Mouse (Mus musculus): Measurements from ENCODE around the gene Oaz1.

DNA sequence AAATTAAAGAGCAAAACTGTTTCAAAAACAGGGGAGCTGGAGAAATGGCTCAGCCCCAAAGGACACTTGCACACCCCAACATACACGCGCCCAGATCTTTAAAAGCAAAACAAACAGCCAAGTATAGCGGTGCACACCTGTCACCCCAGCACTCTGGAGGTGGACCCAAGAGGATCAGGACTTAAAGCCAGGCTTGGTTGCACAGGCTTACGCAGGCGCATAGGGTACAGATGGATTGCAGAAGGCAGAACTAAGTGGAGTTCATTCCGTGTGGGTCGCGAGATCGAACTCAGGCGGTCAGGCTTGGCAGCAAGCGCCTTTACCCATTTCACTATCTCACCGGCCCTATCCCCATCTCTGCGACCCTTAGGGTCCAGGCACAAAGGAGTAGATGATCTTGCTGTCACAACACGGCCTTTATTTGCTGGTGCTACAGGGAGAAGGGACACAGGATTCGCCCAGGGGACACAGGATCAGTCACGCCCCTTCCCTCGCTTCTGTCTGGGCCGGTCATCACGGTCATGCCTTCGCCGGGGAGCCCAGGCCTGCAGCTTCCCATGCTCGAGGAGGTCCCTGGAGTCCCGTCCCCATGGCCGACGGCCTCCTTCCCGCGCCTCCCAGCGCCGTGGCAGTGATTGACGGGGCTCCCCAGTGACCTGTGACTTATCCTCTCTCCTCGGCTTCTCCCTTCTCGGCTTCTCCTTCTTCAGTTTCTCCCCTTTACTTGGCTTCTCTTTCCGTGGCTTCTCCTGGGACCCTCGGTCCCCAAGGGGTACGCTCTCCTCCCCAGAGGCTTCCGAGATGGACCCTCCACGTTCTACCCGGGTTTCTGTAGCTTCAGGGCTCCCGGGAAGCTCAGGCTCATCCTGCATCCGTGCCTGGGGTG, 18.1 kb upstream of the Oaz1 start:
- TF ChIP-seq POLR2A (IDR thresholded peaks at IDR 0.05; ENCODE audit: borderline replicate concordance, low read depth, low read length), result no peak
- no peak for TF ChIP-seq CTCF (IDR thresholded peaks at IDR 0.05; ENCODE audit: low read depth, low read length)
